Mouse (Mus musculus) retina, postnatal 7 days (tissue): Measurements from ENCODE around the gene Zfp526.
A peak's percentile ranks its signal among the peaks of the same experiment; 100 is the strongest.

Experiments used
- DNase-seq: peaks from one replicate; pipeline ENCODE4 v3.0.0-alpha.2; 2012; ENCODE audit warnings: low read depth, low spot score

Zfp526 gene

GRCm38 (mm10) chr7:25267751-25268463 is 46.7 kb downstream of the Zfp526 start:
- DNase-seq = peak; percentile 100

GRCm38 (mm10) chr7:25268588-25268987 is 47.4 kb downstream of the Zfp526 start:
- DNase-seq = no peak

GRCm38 (mm10) chr7:25269029-25269428 is 47.8 kb downstream of the Zfp526 start:
- DNase-seq = no peak

- no peak for DNase-seq
Observed at GRCm38 (mm10) chr7:25269545-25270271, 48.5 kb downstream of the Zfp526 start.

- DNase-seq = no peak
Observed at GRCm38 (mm10) chr7:25270652-25271633, 49.7 kb downstream of the Zfp526 start.

GRCm38 (mm10) chr7:25271651-25272444 is 50.6 kb downstream of the Zfp526 start:
- no peak for DNase-seq

GRCm38 (mm10) chr7:25272445-25273258 is 51.4 kb downstream of the Zfp526 start:
- DNase-seq = no peak

GRCm38 (mm10) chr7:25273259-25274241 is 52.3 kb downstream of the Zfp526 start:
- no peak for DNase-seq

- DNase-seq = no peak
Observed at GRCm38 (mm10) chr7:25274571-25274970, 53.3 kb downstream of the Zfp526 start.

GRCm38 (mm10) chr7:25274996-25275395 is 53.8 kb downstream of the Zfp526 start:
- DNase-seq = no peak

- DNase-seq = no peak
Observed at GRCm38 (mm10) chr7:25275555-25276298, 54.5 kb downstream of the Zfp526 start.
